Mouse (Mus musculus): Measurements from ENCODE around the gene Rnf126. TPM values are rescaled to one million over a fixed set of nuclear protein-coding genes. Genes with fewer than 3 reads are reported as not detected.

The Rnf126 gene
- polyA plus RNA-seq, 2 experiments, result 27.7 to 46.4 TPM

- Histone ChIP-seq H3K36me3 (replicated peaks; ENCODE audit: control insufficient read depth, insufficient read depth, low read depth) (no peaks in the 10 kb centered on the region), H3K9ac (replicated peaks) (no peak overlapping the region), H3K4me1 (replicated peaks; ENCODE audit: control insufficient read depth in 2 of 2, insufficient read depth in 2 of 2, low read length in 1 of 2) (peaks cover 6 to 7% of the 10 kb centered on the region in 2 experiments), H3K27me3 (ENCODE audit: control insufficient read depth, insufficient read depth, low read length) (no peaks in the 10 kb centered on the region), H3K27ac (no peak overlapping the region), H3K9me3 (ENCODE audit: control insufficient read depth, low read length) (no peaks in the 10 kb centered on the region), H3K4me3 (ENCODE audit: insufficient read depth in 1 of 2, low read depth in 2 of 2, low read length in 2 of 2) (no peak overlapping the region), H3K4me2 (ENCODE audit: low read depth) (no peak overlapping the region)
- TF ChIP-seq EP300 (IDR thresholded peaks at IDR 0.05; ENCODE audit: low read depth), result no peak
- TF ChIP-seq CTCF (IDR thresholded peaks at IDR 0.05; ENCODE audit: low read depth), result no peak
- DNase-seq (ENCODE audit: low read depth in 3 of 3, low spot score in 3 of 3) (no peak), ATAC-seq (ENCODE audit: insufficient read depth) (no peak)
- WGBS (ENCODE audit: insufficient replicate concordance), result 78% methylated on average over 11 of the region's 11 CpGs
Measured at GRCm38 (mm10) chr10:79808728-79809127, 42.0 kb upstream of the Rnf126 start.

- no peak for DNase-seq (ENCODE audit: low read depth in 3 of 3, low spot score in 3 of 3)
- Histone ChIP-seq H3K36me3 (replicated peaks; ENCODE audit: control insufficient read depth, insufficient read depth, low read depth) (no peaks in the 10 kb centered on the region), H3K4me2 (ENCODE audit: low read depth) (no peak overlapping the region), H3K4me3 (ENCODE audit: insufficient read depth in 1 of 2, low read depth in 2 of 2, low read length in 2 of 2) (no peak overlapping the region), H3K4me1 (replicated peaks; ENCODE audit: control insufficient read depth in 2 of 2, insufficient read depth in 2 of 2, low read length in 1 of 2) (peaks cover 6 to 9% of the 10 kb centered on the region in 2 experiments), H3K27me3 (ENCODE audit: control insufficient read depth, insufficient read depth, low read length) (no peaks in the 10 kb centered on the region), H3K27ac (no peak overlapping the region), H3K9me3 (ENCODE audit: control insufficient read depth, low read length) (no peaks in the 10 kb centered on the region), H3K9ac (replicated peaks) (no peak overlapping the region)
- TF ChIP-seq EP300 (IDR thresholded peaks at IDR 0.05; ENCODE audit: low read depth), result no peak
- no peak for TF ChIP-seq CTCF (IDR thresholded peaks at IDR 0.05; ENCODE audit: low read depth)
- no peak for ATAC-seq (ENCODE audit: insufficient read depth)
- WGBS (ENCODE audit: insufficient replicate concordance), result 54% methylated on average over 11 of the region's 11 CpGs
Measured at GRCm38 (mm10) chr10:79807826-79808225, 41.1 kb upstream of the Rnf126 start.

GRCm38 (mm10) chr10:79806972-79807371, 40.2 kb upstream of the Rnf126 start:
- DNase-seq (ENCODE audit: low read depth in 3 of 3, low spot score in 3 of 3), result no peak
- peaks cover 6 to 9% of the 10 kb centered on the region in 2 experiments for H3K4me1 ChIP-seq (replicated peaks; ENCODE audit: control insufficient read depth in 2 of 2, insufficient read depth in 2 of 2, low read length in 1 of 2)

GRCm38 (mm10) chr10:79806331-79806730, 39.6 kb upstream of the Rnf126 start:
- DNase-seq (ENCODE audit: low read depth in 3 of 3, low spot score in 3 of 3), result no peak
- no peaks in the 10 kb centered on the region for H3K9me3 ChIP-seq (ENCODE audit: control insufficient read depth, low read length)
- no peak for ATAC-seq (ENCODE audit: insufficient read depth)
- no peaks in the 10 kb centered on the region for H3K27me3 ChIP-seq (ENCODE audit: control insufficient read depth, insufficient read depth, low read length)
- no peak overlapping the region for H3K27ac ChIP-seq
- H3K4me2 ChIP-seq (ENCODE audit: low read depth), result no peak overlapping the region
- WGBS (ENCODE audit: insufficient replicate concordance), result 72% methylated on average over 9 of the region's 9 CpGs
- H3K36me3 ChIP-seq (replicated peaks; ENCODE audit: control insufficient read depth, insufficient read depth, low read depth), result no peaks in the 10 kb centered on the region
- no peak overlapping the region for H3K4me3 ChIP-seq (ENCODE audit: insufficient read depth in 1 of 2, low read depth in 2 of 2, low read length in 2 of 2)
- H3K4me1 ChIP-seq (replicated peaks; ENCODE audit: control insufficient read depth in 2 of 2, insufficient read depth in 2 of 2, low read length in 1 of 2), result peaks cover 6 to 9% of the 10 kb centered on the region in 2 experiments
- TF ChIP-seq CTCF (IDR thresholded peaks at IDR 0.05; ENCODE audit: low read depth) (no peak), EP300 (IDR thresholded peaks at IDR 0.05; ENCODE audit: low read depth) (no peak)
- no peak overlapping the region for H3K9ac ChIP-seq (replicated peaks)

More at GRCm38 (mm10) chr10:79806972-79807371, 40.2 kb upstream of the Rnf126 start:
- H3K4me3 ChIP-seq (ENCODE audit: insufficient read depth in 1 of 2, low read depth in 2 of 2, low read length in 2 of 2), result no peak overlapping the region
- no peak overlapping the region for H3K9ac ChIP-seq (replicated peaks)
- no peak overlapping the region for H3K27ac ChIP-seq
- H3K9me3 ChIP-seq (ENCODE audit: control insufficient read depth, low read length), result no peaks in the 10 kb centered on the region
- no peak overlapping the region for H3K4me2 ChIP-seq (ENCODE audit: low read depth)
- H3K27me3 ChIP-seq (ENCODE audit: control insufficient read depth, insufficient read depth, low read length), result no peaks in the 10 kb centered on the region
- 0 out of 2 replicates have a peak, but pooled peaks have one; percentile 27 for ATAC-seq (ENCODE audit: insufficient read depth)
- TF ChIP-seq CTCF (IDR thresholded peaks at IDR 0.05; ENCODE audit: low read depth), result no peak
- no peak for TF ChIP-seq EP300 (IDR thresholded peaks at IDR 0.05; ENCODE audit: low read depth)
- no peaks in the 10 kb centered on the region for H3K36me3 ChIP-seq (replicated peaks; ENCODE audit: control insufficient read depth, insufficient read depth, low read depth)
- WGBS (ENCODE audit: insufficient replicate concordance), result 67% methylated on average over 10 of the region's 10 CpGs

GRCm38 (mm10) chr10:79805636-79806035, 38.9 kb upstream of the Rnf126 start:
- no peak for DNase-seq (ENCODE audit: low read depth in 3 of 3, low spot score in 3 of 3)
- no peak overlapping the region for H3K9ac ChIP-seq (replicated peaks)
- no peak for ATAC-seq (ENCODE audit: insufficient read depth)
- no peaks in the 10 kb centered on the region for H3K27me3 ChIP-seq (ENCODE audit: control insufficient read depth, insufficient read depth, low read length)
- H3K9me3 ChIP-seq (ENCODE audit: control insufficient read depth, low read length), result no peaks in the 10 kb centered on the region
- WGBS (ENCODE audit: insufficient replicate concordance), result 32% methylated on average over 11 of the region's 11 CpGs
- TF ChIP-seq EP300 (IDR thresholded peaks at IDR 0.05; ENCODE audit: low read depth) (no peak), CTCF (IDR thresholded peaks at IDR 0.05; ENCODE audit: low read depth) (no peak)
- H3K4me1 ChIP-seq (replicated peaks; ENCODE audit: control insufficient read depth in 2 of 2, insufficient read depth in 2 of 2, low read length in 1 of 2), result peaks cover 6 to 9% of the 10 kb centered on the region in 2 experiments
- no peaks in the 10 kb centered on the region for H3K36me3 ChIP-seq (replicated peaks; ENCODE audit: control insufficient read depth, insufficient read depth, low read depth)
- H3K4me3 ChIP-seq (ENCODE audit: insufficient read depth in 1 of 2, low read depth in 2 of 2, low read length in 2 of 2), result no peak overlapping the region
- H3K27ac ChIP-seq, result no peak overlapping the region
- H3K4me2 ChIP-seq (ENCODE audit: low read depth), result no peak overlapping the region
